Mouse (Mus musculus): ENCODE measurements around the gene Map3k20.

GRCm38 (mm10) chr2:72407341-72408092, 122.1 kb downstream of the Map3k20 start:
- TF ChIP-seq POLR2A (IDR thresholded peaks at IDR 0.05; ENCODE audit: borderline replicate concordance, extremely low read depth, low read depth, low read length) (no peak), CTCF (IDR thresholded peaks at IDR 0.05; ENCODE audit: insufficient read depth, low read length) (no peak)

Data from lung, adult 2 months (tissue).